Mouse (Mus musculus) C2C12 (cell line): ENCODE measurements around the gene Ywhae. TPM values are rescaled to one million over a fixed set of nuclear protein-coding genes. Genes with fewer than 3 reads are reported as not detected.

ENCODE experiments used
- H3K27me3 ChIP-seq: one replicate; pipeline ENCODE4 v1.6.1; 2011; ENCODE audit not compliant: control insufficient read depth, insufficient read depth, insufficient read length
- H3K36me3 ChIP-seq: one replicate; pipeline ENCODE4 v1.6.1; 2011; ENCODE audit not compliant: control insufficient read depth, insufficient read depth
- H3K4me3 ChIP-seq: one replicate; pipeline ENCODE4 v1.5.1; 2011; ENCODE audit warnings: mild to moderate bottlenecking, control low read depth; ENCODE audit not compliant: poor library complexity, insufficient read depth, severe bottlenecking
- H3K79me2 ChIP-seq: one replicate; pipeline ENCODE4 v1.6.1; 2011; ENCODE audit not compliant: control insufficient read depth, insufficient read depth
- H3K79me3 ChIP-seq: one replicate; pipeline ENCODE4 v1.6.1; 2011; ENCODE audit warnings: low read depth, control low read depth
- H3ac ChIP-seq: one replicate; pipeline ENCODE3; 2011; ENCODE audit warnings: low read depth; ENCODE audit not compliant: control insufficient read depth, insufficient read length
- CEBPB ChIP-seq: IDR thresholded peaks from one replicate; pipeline ENCODE4 v1.6.1; 2011; ENCODE audit warnings: low read depth, mild to moderate bottlenecking, control low read depth, moderate library complexity
- CTCF ChIP-seq: IDR thresholded peaks from one replicate; pipeline ENCODE4 v1.5.1; 2011; ENCODE audit not compliant: control insufficient read depth, insufficient read depth, insufficient read length
- FOSL1 ChIP-seq: IDR thresholded peaks from one replicate; pipeline ENCODE4 v1.8.0; 2011; ENCODE audit warnings: mild to moderate bottlenecking, low read length; ENCODE audit not compliant: poor library complexity, insufficient read depth, severe bottlenecking
- MAX ChIP-seq: IDR thresholded peaks from one replicate; pipeline ENCODE4 v1.6.1; 2011; ENCODE audit warnings: mild to moderate bottlenecking, control low read depth
- MYOD1 ChIP-seq: IDR thresholded peaks from one replicate; pipeline ENCODE4 v1.6.1; 2011; ENCODE audit warnings: low read depth; ENCODE audit not compliant: control insufficient read depth, insufficient read length
- MYOG ChIP-seq: IDR thresholded peaks from one replicate; pipeline ENCODE4 v1.6.1; 2011; ENCODE audit not compliant: control insufficient read depth, insufficient read length; ENCODE audit errors: extremely low read depth
- USF1 ChIP-seq: IDR thresholded peaks from one replicate; pipeline ENCODE4 v1.6.1; 2011; ENCODE audit warnings: low read depth, mild to moderate bottlenecking, control low read depth, moderate library complexity
- polyA plus RNA-seq: library from polyadenylated mRNA; unstranded; fragments of >200 nt; fragmentation: generic; extraction: Trizol; gene quantifications from one replicate; pipeline ENCODE4 v1.2.1, GENCODE M21; 2012; ENCODE audit warnings: missing spikeins

The Ywhae gene
- polyA plus RNA-seq, 1 experiment = 528 TPM

DNA sequence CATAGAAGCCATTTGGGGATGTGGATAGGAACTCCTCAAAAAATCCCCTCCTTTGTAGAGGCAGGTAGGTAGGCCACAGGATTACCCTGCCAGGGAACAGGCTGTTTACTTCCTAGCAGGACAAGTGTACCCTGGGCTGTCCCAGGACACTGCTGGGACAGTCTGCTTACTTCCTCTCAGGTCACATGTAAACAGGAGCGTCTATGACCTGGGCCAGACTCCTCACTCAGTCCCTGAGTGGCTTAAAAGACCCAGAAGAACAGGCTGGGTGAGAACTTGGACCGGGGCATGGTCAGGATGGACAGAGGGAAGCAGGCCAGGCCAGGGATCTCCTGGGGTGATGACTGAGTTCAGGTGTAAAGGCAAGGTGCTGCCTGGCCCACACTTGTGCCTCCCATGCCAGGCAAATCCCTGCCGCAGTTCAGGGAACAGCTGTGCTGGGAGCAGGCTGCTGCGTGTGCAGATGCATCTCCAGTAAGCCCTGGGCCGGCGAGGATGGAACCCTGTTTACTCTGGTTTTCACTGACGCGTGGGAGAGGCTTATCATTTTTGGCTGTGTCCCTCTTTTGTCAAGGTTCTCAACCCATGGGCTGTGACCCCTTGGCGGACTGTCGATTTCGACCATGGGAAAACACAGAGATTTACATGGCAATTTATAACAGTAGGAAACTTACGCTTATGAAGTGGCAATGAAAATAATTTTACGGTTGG, 64.0 kb downstream of the Ywhae start:
- TF ChIP-seq MYOG (no peak), CTCF (no peak), MYOD1 (no peak), CEBPB (no peak), MAX (no peak), USF1 (no peak)
- no peaks in the 10 kb centered on the region for H3K79me2 ChIP-seq
- H3K79me3 ChIP-seq = no peaks in the 10 kb centered on the region
- no peaks in the 10 kb centered on the region for H3K36me3 ChIP-seq
- H3K4me3 ChIP-seq = no peak overlapping the region
- H3K27me3 ChIP-seq = peaks cover 39% of the 10 kb centered on the region
- H3ac ChIP-seq = no peak overlapping the region

GRCm38 (mm10) chr11:75801369-75801768, 68.7 kb downstream of the Ywhae start:
- H3K79me2 ChIP-seq = no peaks in the 10 kb centered on the region
- H3K79me3 ChIP-seq = no peaks in the 10 kb centered on the region
- H3K27me3 ChIP-seq = peaks cover 4% of the 10 kb centered on the region
- TF ChIP-seq CTCF (no peak), MAX (no peak), MYOD1 (no peak), MYOG (no peak), USF1 (no peak), FOSL1 (no peak), CEBPB (no peak)
- no peak overlapping the region for H3K4me3 ChIP-seq
- no peaks in the 10 kb centered on the region for H3K36me3 ChIP-seq
- H3ac ChIP-seq = no peak overlapping the region

DNA sequence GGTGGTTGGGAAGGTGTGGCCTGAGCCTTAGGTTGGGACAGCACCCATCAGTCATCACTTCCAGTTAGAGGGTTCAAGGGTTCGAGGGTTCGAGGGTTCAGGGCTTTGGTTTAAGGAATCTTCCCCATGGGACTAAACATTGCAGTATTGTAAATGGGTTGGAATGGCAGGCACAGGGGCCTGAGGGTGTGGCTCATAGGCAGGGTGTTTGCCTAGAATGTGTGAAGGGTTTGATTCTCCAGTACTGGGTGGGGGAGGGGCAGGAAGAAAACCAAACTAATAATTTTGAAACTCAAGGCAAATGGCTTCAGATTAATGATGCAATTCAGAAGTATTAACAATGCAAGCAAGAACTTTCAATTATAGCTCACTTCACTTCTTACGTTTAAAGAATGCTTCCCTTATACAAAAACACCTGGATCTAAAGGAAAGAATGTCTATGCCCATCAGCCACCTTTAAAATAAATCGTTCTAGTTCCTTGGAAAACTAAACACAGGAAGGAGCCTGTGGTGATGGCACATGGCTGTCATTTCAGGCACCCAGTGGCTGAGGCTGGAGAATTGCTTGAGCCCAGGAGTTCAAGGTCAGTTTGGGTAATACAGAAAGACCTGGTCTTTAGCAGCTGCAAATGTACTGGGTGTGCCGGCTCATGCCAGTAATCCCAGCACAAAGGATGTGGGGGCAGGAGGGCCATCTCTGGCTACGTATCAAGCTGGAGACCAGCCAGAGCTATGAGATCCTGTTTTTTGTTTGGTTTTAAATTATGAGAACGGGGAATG, 69.3 kb downstream of the Ywhae start:
- Histone ChIP-seq H3K36me3 (no peaks in the 10 kb centered on the region), H3K4me3 (no peak overlapping the region), H3ac (no peak overlapping the region), H3K79me3 (no peaks in the 10 kb centered on the region), H3K79me2 (no peaks in the 10 kb centered on the region), H3K27me3 (peaks cover under 1% of the 10 kb centered on the region)
- TF ChIP-seq CTCF (no peak), USF1 (no peak), CEBPB (no peak)

- no peak for TF ChIP-seq FOSL1
- no peak for TF ChIP-seq CTCF
- TF ChIP-seq CEBPB = no peak
- TF ChIP-seq MAX = no peak
- no peak for TF ChIP-seq MYOD1
- no peak for TF ChIP-seq USF1
- TF ChIP-seq MYOG = no peak
- H3ac ChIP-seq = no peak overlapping the region
- no peak overlapping the region for H3K4me3 ChIP-seq
- H3K79me3 ChIP-seq = no peaks in the 10 kb centered on the region
- H3K36me3 ChIP-seq = no peaks in the 10 kb centered on the region
- no peaks in the 10 kb centered on the region for H3K27me3 ChIP-seq
- H3K79me2 ChIP-seq = no peaks in the 10 kb centered on the region
These were observed 74.8 kb downstream of the Ywhae start for GRCm38 (mm10) chr11:75807486-75807885.

DNA sequence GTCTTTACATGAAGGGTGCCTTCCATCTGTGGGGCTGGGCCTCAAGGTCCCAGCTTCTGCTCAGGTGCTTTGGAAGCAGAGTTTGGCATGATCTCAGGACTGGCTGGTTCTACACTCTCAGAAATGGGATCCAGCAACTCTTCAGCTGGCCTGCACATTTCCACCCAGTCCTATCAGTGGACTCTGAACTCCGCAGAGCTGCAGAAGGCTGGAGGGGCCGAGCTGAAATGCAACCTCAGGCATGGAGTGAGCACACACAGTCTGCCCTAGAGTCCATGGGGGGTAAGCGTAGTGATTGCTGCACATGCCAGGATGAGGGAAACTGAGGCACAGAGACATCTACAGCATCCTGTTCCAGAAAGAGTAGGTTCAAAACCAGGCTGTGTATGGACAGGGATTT, 77.9 kb downstream of the Ywhae start:
- Histone ChIP-seq H3K27me3 (no peaks in the 10 kb centered on the region), H3K79me2 (no peaks in the 10 kb centered on the region), H3ac (no peak overlapping the region), H3K36me3 (no peaks in the 10 kb centered on the region), H3K4me3 (no peak overlapping the region), H3K79me3 (no peaks in the 10 kb centered on the region)
- TF ChIP-seq USF1 (no peak), CEBPB (no peak), MAX (no peak), FOSL1 (no peak), MYOD1 (no peak), MYOG (no peak), CTCF (no peak)
